Mouse (Mus musculus) kidney, embryonic 14.5 days (tissue): ENCODE results near the gene Psme4. TPM values are rescaled to one million over a fixed set of nuclear protein-coding genes. Genes with fewer than 3 reads are reported as not detected.

ENCODE experiments used
- ATAC-seq: fragments of 200-750 bp; cut with Nextera tagmentation; 2 replicates; pipeline ENCODE4 v1.8.0; 2017; ENCODE audit warnings: moderate number of reproducible peaks, mild to moderate bottlenecking, moderate TSS enrichment, moderate library complexity; ENCODE audit not compliant: low FRiP score, low TSS enrichment
- H3K27ac ChIP-seq: fragments of 300-500 bp; sonication (generic); 2 replicates; pipeline ENCODE4 v1.5.1; 2014; ENCODE audit warnings: low read depth, mild to moderate bottlenecking, low read length, moderate library complexity, mixed read lengths
- H3K27me3 ChIP-seq: fragments of 300-500 bp; sonication (generic); 2 replicates; pipeline ENCODE4 v1.6.1; 2014; ENCODE audit warnings: mild to moderate bottlenecking, low read length; ENCODE audit not compliant: control insufficient read depth, insufficient read depth
- H3K36me3 ChIP-seq: fragments of 300-500 bp; sonication (generic); 2 replicates; pipeline ENCODE4 v1.6.1; 2014; ENCODE audit warnings: low read length, mixed read lengths; ENCODE audit not compliant: control insufficient read depth, insufficient read depth
- H3K4me1 ChIP-seq: fragments of 300-500 bp; sonication (generic); 2 replicates; pipeline ENCODE4 v1.6.1; 2014; ENCODE audit warnings: low read length, mixed read lengths; ENCODE audit not compliant: control insufficient read depth, insufficient read depth
- H3K4me2 ChIP-seq: fragments of 300-500 bp; sonication (generic); replicated peaks from 2 replicates; pipeline ENCODE4 v1.6.1; 2014; ENCODE audit warnings: low read depth, mild to moderate bottlenecking, low read length
- H3K4me3 ChIP-seq: fragments of 300-500 bp; sonication (generic); 2 replicates; pipeline ENCODE4 v1.5.1; 2014; ENCODE audit warnings: mild to moderate bottlenecking, low read length
- H3K9ac ChIP-seq: fragments of 300-500 bp; sonication (generic); 2 replicates; pipeline ENCODE4 v1.6.1; 2014; ENCODE audit warnings: low read depth, mild to moderate bottlenecking, low read length, moderate library complexity
- H3K9me3 ChIP-seq: fragments of 300-500 bp; sonication (generic); 2 replicates; pipeline ENCODE4 v1.6.1; 2016; ENCODE audit warnings: low read length; ENCODE audit not compliant: control insufficient read depth
- WGBS: fragments of 180-500 bp; shearing (Covaris S2); extraction: QIAGEN DNeasy Blood & Tissue Kit; methylation state at CpG from one replicate; pipeline ENCODE4 v1.1.7; 2014; 5-methylcytosine and 5-hydroxymethylcytosine counted together
- polyA plus RNA-seq: library from polyadenylated mRNA; unstranded; fragments of >200 nt; fragmentation: Nextera tagmentation; extraction: Ambion mirVana; gene quantifications from 2 replicates; pipeline ENCODE4 v1.2.1, GENCODE M21; 2014

The Psme4 gene
- polyA plus RNA-seq, 1 experiment from 2014 or later: 35.5 TPM

GRCm38 (mm10) chr11:30777498-30777897 lies 6.0 kb downstream of the Psme4 start:
- peaks cover 3% of the 10 kb centered on the region; the same call in 1 of the 2 replicates for H3K4me1 ChIP-seq
- ATAC-seq: no peak
- no peak overlapping the region for H3K27ac ChIP-seq
- no peak overlapping the region for H3K9ac ChIP-seq
- no peaks in the 10 kb centered on the region for H3K27me3 ChIP-seq
- 84% methylated on average over 4 of the region's 4 CpGs for WGBS
- no peak overlapping the region for H3K4me2 ChIP-seq
- no peaks in the 10 kb centered on the region for H3K36me3 ChIP-seq
- no peak overlapping the region for H3K4me3 ChIP-seq
- H3K9me3 ChIP-seq: no peaks in the 10 kb centered on the region

- H3K4me3 ChIP-seq: no peak overlapping the region
- H3K27ac ChIP-seq: no peak overlapping the region
- WGBS: 85% methylated on average over 2 of the region's 2 CpGs
- H3K27me3 ChIP-seq: no peaks in the 10 kb centered on the region
- H3K9me3 ChIP-seq: no peaks in the 10 kb centered on the region
- no peaks in the 10 kb centered on the region for H3K4me1 ChIP-seq
- no peak overlapping the region for H3K4me2 ChIP-seq
- ATAC-seq: no peak
- no peaks in the 10 kb centered on the region for H3K36me3 ChIP-seq
- H3K9ac ChIP-seq: no peak overlapping the region
These were observed 9.4 kb downstream of the Psme4 start for GRCm38 (mm10) chr11:30780893-30781292.

- Histone ChIP-seq H3K9ac (no peak overlapping the region), H3K4me3 (no peak overlapping the region), H3K4me2 (no peak overlapping the region), H3K27me3 (no peaks in the 10 kb centered on the region), H3K36me3 (no peaks in the 10 kb centered on the region), H3K4me1 (no peaks in the 10 kb centered on the region), H3K27ac (no peak overlapping the region), H3K9me3 (no peaks in the 10 kb centered on the region)
- no peak for ATAC-seq
- 88% methylated on average over 1 of the region's 1 CpGs for WGBS
These were observed 10.1 kb downstream of the Psme4 start for GRCm38 (mm10) chr11:30781612-30782011.

GRCm38 (mm10) chr11:30785497-30785896 lies 14.0 kb downstream of the Psme4 start:
- Histone ChIP-seq H3K9me3 (no peaks in the 10 kb centered on the region), H3K36me3 (no peaks in the 10 kb centered on the region), H3K9ac (no peak overlapping the region), H3K4me2 (no peak overlapping the region), H3K4me3 (no peak overlapping the region), H3K27ac (no peak overlapping the region), H3K27me3 (no peaks in the 10 kb centered on the region), H3K4me1 (no peaks in the 10 kb centered on the region)
- 46% methylated on average over 3 of the region's 3 CpGs for WGBS
- no peak for ATAC-seq

- no peak overlapping the region for H3K27ac ChIP-seq
- ATAC-seq: no peak
- 84% methylated on average over 7 of the region's 7 CpGs for WGBS
These were observed 14.9 kb downstream of the Psme4 start for GRCm38 (mm10) chr11:30786230-30786983.

GRCm38 (mm10) chr11:30792680-30793079 lies 21.2 kb downstream of the Psme4 start:
- Histone ChIP-seq H3K27ac (no peak overlapping the region), H3K27me3 (no peaks in the 10 kb centered on the region), H3K9me3 (no peaks in the 10 kb centered on the region), H3K4me2 (no peak overlapping the region), H3K4me1 (no peaks in the 10 kb centered on the region), H3K36me3 (peaks cover 9% of the 10 kb centered on the region), H3K9ac (no peak overlapping the region), H3K4me3 (no peak overlapping the region)
- WGBS: 81% methylated on average over 7 of the region's 7 CpGs
- ATAC-seq: no peak

More at GRCm38 (mm10) chr11:30786230-30786983, 14.9 kb downstream of the Psme4 start:
- no peaks in the 10 kb centered on the region for H3K9me3 ChIP-seq
- no peaks in the 10 kb centered on the region for H3K36me3 ChIP-seq
- H3K4me1 ChIP-seq: no peaks in the 10 kb centered on the region
- H3K4me2 ChIP-seq: no peak overlapping the region
- H3K27me3 ChIP-seq: no peaks in the 10 kb centered on the region
- H3K4me3 ChIP-seq: no peak overlapping the region
- H3K9ac ChIP-seq: no peak overlapping the region

GRCm38 (mm10) chr11:30793753-30794152 lies 22.2 kb downstream of the Psme4 start:
- Histone ChIP-seq H3K4me3 (no peak overlapping the region), H3K9ac (no peak overlapping the region), H3K4me1 (no peaks in the 10 kb centered on the region), H3K27ac (no peak overlapping the region), H3K36me3 (peaks cover 9% of the 10 kb centered on the region), H3K9me3 (no peaks in the 10 kb centered on the region), H3K4me2 (no peak overlapping the region), H3K27me3 (no peaks in the 10 kb centered on the region)
- WGBS: 97% methylated on average over 1 of the region's 1 CpGs
- no peak for ATAC-seq

- Histone ChIP-seq H3K27me3 (no peaks in the 10 kb centered on the region), H3K27ac (no peak overlapping the region), H3K9me3 (no peaks in the 10 kb centered on the region), H3K4me2 (no peak overlapping the region), H3K4me3 (no peak overlapping the region), H3K36me3 (peaks cover 9% of the 10 kb centered on the region), H3K4me1 (no peaks in the 10 kb centered on the region), H3K9ac (no peak overlapping the region)
- 97% methylated on average over 2 of the region's 2 CpGs for WGBS
- ATAC-seq: no peak
These were observed 25.7 kb downstream of the Psme4 start for GRCm38 (mm10) chr11:30797236-30797635.

GRCm38 (mm10) chr11:30799496-30799895 lies 28.0 kb downstream of the Psme4 start:
- Histone ChIP-seq H3K27me3 (no peaks in the 10 kb centered on the region), H3K4me3 (no peak overlapping the region), H3K4me1 (no peaks in the 10 kb centered on the region), H3K36me3 (no peaks in the 10 kb centered on the region), H3K9ac (no peak overlapping the region), H3K9me3 (no peaks in the 10 kb centered on the region), H3K4me2 (no peak overlapping the region), H3K27ac (no peak overlapping the region)
- WGBS: 68% methylated on average over 1 of the region's 1 CpGs
- ATAC-seq: peak; percentile 43; the same call in 1 of the 2 replicates
